Mouse (Mus musculus) olfactory bulb, adult 2 months (tissue): Measurements from ENCODE around the gene Fyb2.

ENCODE experiments used
- CTCF ChIP-seq: fragments of 200-500 bp; IDR thresholded peaks from 2 replicates; pipeline ENCODE4 v1.5.1; 2012; ENCODE audit warnings: low read depth, mild to moderate bottlenecking, low read length, moderate library complexity; ENCODE audit not compliant: insufficient read depth
- POLR2A ChIP-seq: fragments of 200-500 bp; IDR thresholded peaks from 2 replicates; pipeline ENCODE4 v1.6.1; 2012; ENCODE audit warnings: mild to moderate bottlenecking, low read depth, low read length, moderate library complexity; ENCODE audit not compliant: insufficient read depth

DNA sequence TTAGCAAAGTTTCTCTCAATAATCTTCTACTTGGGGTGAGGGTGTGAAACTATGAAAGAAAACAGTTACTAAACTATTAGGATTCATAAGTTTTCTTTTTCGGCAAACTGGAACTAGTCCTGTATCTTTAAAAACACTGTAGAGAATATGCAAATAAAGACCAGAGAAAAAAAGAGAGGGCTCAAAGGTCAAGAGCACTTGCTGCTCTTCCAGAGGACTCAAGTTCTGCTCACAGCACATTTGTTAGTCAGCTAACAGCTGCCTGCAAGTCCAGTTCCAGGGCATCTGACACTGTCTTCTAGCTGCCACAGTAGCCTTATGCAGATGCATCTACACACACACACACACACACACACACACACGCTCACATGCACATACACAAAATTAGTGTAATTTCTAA lies 59.4 kb downstream of the Fyb2 start:
- no peak for TF ChIP-seq POLR2A
- no peak for TF ChIP-seq CTCF
